Mouse (Mus musculus) lung, postnatal 36 days (tissue): ENCODE results near the gene Unc5cl.
A peak's percentile ranks its signal among the peaks of the same experiment; 100 is the strongest.

ENCODE experiments used
- DNase-seq: peaks from one replicate; pipeline ENCODE4 v3.0.0; 2022; ENCODE audit warnings: mixed read lengths

Gene Unc5cl

GRCm38 (mm10) chr17:48542733-48543132 lies 88.0 kb downstream of the Unc5cl start:
- DNase-seq, result no peak

- DNase-seq, result no peak
These were observed 88.6 kb downstream of the Unc5cl start for GRCm38 (mm10) chr17:48543301-48543765.

GRCm38 (mm10) chr17:48544722-48545121 lies 90.0 kb downstream of the Unc5cl start:
- peak; percentile 35 for DNase-seq

- peak; percentile 10 for DNase-seq
These were observed 90.7 kb downstream of the Unc5cl start for GRCm38 (mm10) chr17:48545223-48545943.

GRCm38 (mm10) chr17:48546036-48546435 lies 91.3 kb downstream of the Unc5cl start:
- DNase-seq, result no peak

- DNase-seq, result no peak
These were observed 93.0 kb downstream of the Unc5cl start for GRCm38 (mm10) chr17:48547668-48548067.

GRCm38 (mm10) chr17:48551788-48552531 lies 97.3 kb downstream of the Unc5cl start:
- DNase-seq, result no peak

- no peak for DNase-seq
These were observed 97.8 kb downstream of the Unc5cl start for GRCm38 (mm10) chr17:48552532-48552915.

- DNase-seq, result no peak
These were observed 101.7 kb downstream of the Unc5cl start for GRCm38 (mm10) chr17:48556223-48556962.

- DNase-seq, result no peak
These were observed 103.4 kb downstream of the Unc5cl start for GRCm38 (mm10) chr17:48557823-48558715.

GRCm38 (mm10) chr17:48564931-48565330 lies 110.2 kb downstream of the Unc5cl start:
- no peak for DNase-seq

GRCm38 (mm10) chr17:48569656-48570055 lies 115.0 kb downstream of the Unc5cl start:
- no peak for DNase-seq

GRCm38 (mm10) chr17:48581153-48581552 lies 126.5 kb downstream of the Unc5cl start:
- no peak for DNase-seq

GRCm38 (mm10) chr17:48582486-48582990 lies 127.8 kb downstream of the Unc5cl start:
- DNase-seq, result no peak

- no peak for DNase-seq
These were observed 128.7 kb downstream of the Unc5cl start for GRCm38 (mm10) chr17:48583401-48583800.

GRCm38 (mm10) chr17:48585902-48586359 lies 131.2 kb downstream of the Unc5cl start:
- peak; percentile 2 for DNase-seq

GRCm38 (mm10) chr17:48588674-48589073 lies 134.0 kb downstream of the Unc5cl start:
- peak; percentile 10 for DNase-seq
